Mouse (Mus musculus) bone marrow macrophage, adult 2 months (primary cell): ENCODE measurements around the gene Ppm1a. TPM values are rescaled to one million over a fixed set of nuclear protein-coding genes. Genes with fewer than 3 reads are reported as not detected.
A peak's percentile ranks its signal among the peaks of the same experiment; 100 is the strongest.

Experiments
- H3K27ac ChIP-seq: 2 replicates; pipeline ENCODE4 v1.5.1; 2012; ENCODE audit warnings: low read depth, low read length; ENCODE audit not compliant: insufficient read depth
- H3K4me1 ChIP-seq: 2 replicates; pipeline ENCODE4 v1.6.1; 2012; ENCODE audit warnings: low read length; ENCODE audit not compliant: control insufficient read depth, insufficient read depth
- H3K4me3 ChIP-seq: 2 replicates; pipeline ENCODE4 v1.5.1; 2012; ENCODE audit warnings: mild to moderate bottlenecking, low read length, moderate library complexity; ENCODE audit not compliant: insufficient read depth
- CTCF ChIP-seq: IDR thresholded peaks from 2 replicates; pipeline ENCODE4 v1.5.1; 2012; ENCODE audit warnings: low read depth, mild to moderate bottlenecking, low read length, moderate library complexity
- POLR2A ChIP-seq: IDR thresholded peaks from 2 replicates; pipeline ENCODE4 v1.6.1; 2012; ENCODE audit warnings: mild to moderate bottlenecking, low read depth, low read length, borderline replicate concordance
- polyA plus RNA-seq: library from polyadenylated mRNA; stranded (reverse); fragments of >200 nt; gene quantifications from 2 replicates; pipeline ENCODE4 v1.2.4, GENCODE M21; 2012; ENCODE audit not compliant: missing spikeins, insufficient read depth, insufficient read length

Ppm1a gene
- polyA plus RNA-seq, 1 experiment: 84.4 TPM

- Histone ChIP-seq H3K4me3 (no peak overlapping the region), H3K4me1 (peaks cover 5% of the 10 kb centered on the region), H3K27ac (no peak overlapping the region)
- no peak for TF ChIP-seq POLR2A
These were observed 23.1 kb upstream of the Ppm1a start for GRCm38 (mm10) chr12:72734112-72734511.

- H3K27ac ChIP-seq: no peak overlapping the region
- no peak overlapping the region for H3K4me3 ChIP-seq
- TF ChIP-seq POLR2A (no peak), CTCF (no peak)
- peaks cover 2% of the 10 kb centered on the region for H3K4me1 ChIP-seq
These were observed 16.1 kb upstream of the Ppm1a start for GRCm38 (mm10) chr12:72741176-72741575.

GRCm38 (mm10) chr12:72744803-72745360, 12.4 kb upstream of the Ppm1a start:
- Histone ChIP-seq H3K4me1 (peaks cover 7% of the 10 kb centered on the region), H3K4me3 (no peak overlapping the region), H3K27ac (no peak overlapping the region)
- TF ChIP-seq POLR2A: no peak
- TF ChIP-seq CTCF: no peak

GRCm38 (mm10) chr12:72745486-72745885, 11.8 kb upstream of the Ppm1a start:
- H3K27ac ChIP-seq: no peak overlapping the region
- no peak overlapping the region for H3K4me3 ChIP-seq
- TF ChIP-seq POLR2A: no peak
- H3K4me1 ChIP-seq: peaks cover 13% of the 10 kb centered on the region

- H3K27ac ChIP-seq: no peak overlapping the region
- TF ChIP-seq CTCF (no peak), POLR2A (no peak)
- no peak overlapping the region for H3K4me3 ChIP-seq
- H3K4me1 ChIP-seq: peaks cover 18% of the 10 kb centered on the region
These were observed 8.9 kb upstream of the Ppm1a start for GRCm38 (mm10) chr12:72748341-72748740.

GRCm38 (mm10) chr12:72748841-72749240, 8.4 kb upstream of the Ppm1a start:
- H3K4me3 ChIP-seq: no peak overlapping the region
- no peak overlapping the region for H3K27ac ChIP-seq
- no peak for TF ChIP-seq POLR2A
- peaks cover 18% of the 10 kb centered on the region for H3K4me1 ChIP-seq

GRCm38 (mm10) chr12:72749500-72749899, 7.8 kb upstream of the Ppm1a start:
- no peak for TF ChIP-seq CTCF
- TF ChIP-seq POLR2A: no peak
- Histone ChIP-seq H3K27ac (no peak overlapping the region), H3K4me3 (no peak overlapping the region), H3K4me1 (peaks cover 18% of the 10 kb centered on the region)

- no peak overlapping the region for H3K4me3 ChIP-seq
- no peak for TF ChIP-seq POLR2A
- H3K27ac ChIP-seq: no peak overlapping the region
- peaks cover 15% of the 10 kb centered on the region for H3K4me1 ChIP-seq
These were observed 7.2 kb upstream of the Ppm1a start for GRCm38 (mm10) chr12:72750016-72750415.

GRCm38 (mm10) chr12:72750606-72751005, 6.6 kb upstream of the Ppm1a start:
- TF ChIP-seq POLR2A (no peak), CTCF (no peak)
- Histone ChIP-seq H3K4me3 (no peak overlapping the region), H3K4me1 (peaks cover 15% of the 10 kb centered on the region), H3K27ac (no peak overlapping the region)

- Histone ChIP-seq H3K4me1 (peaks cover 12% of the 10 kb centered on the region), H3K27ac (no peak overlapping the region), H3K4me3 (no peak overlapping the region)
- TF ChIP-seq POLR2A (no peak), CTCF (no peak)
These were observed 341 bp downstream of the Ppm1a start for GRCm38 (mm10) chr12:72757596-72757995.

- Histone ChIP-seq H3K4me3 (peak overlapping the region; percentile 100), H3K27ac (0 out of 2 replicates have a peak overlapping the region, but pooled peaks have one; percentile 10)
These were observed 2.7 kb downstream of the Ppm1a start for GRCm38 (mm10) chr12:72759956-72760355.

More at GRCm38 (mm10) chr12:72759956-72760355, 2.7 kb downstream of the Ppm1a start:
- no peak for TF ChIP-seq POLR2A
- TF ChIP-seq CTCF: no peak
- peaks cover 20% of the 10 kb centered on the region for H3K4me1 ChIP-seq
